Mouse (Mus musculus) spleen, adult 2 months (tissue): Measurements from ENCODE around the gene Slain2.

Source experiments
- CTCF ChIP-seq: fragments of 200-500 bp; IDR thresholded peaks from 2 replicates; pipeline ENCODE4 v1.5.1; 2011; ENCODE audit warnings: mild to moderate bottlenecking, inconsistent platforms; ENCODE audit not compliant: insufficient read depth, insufficient read length, insufficient replicate concordance; ENCODE audit errors: extremely low read depth
- POLR2A ChIP-seq: fragments of 200-500 bp; IDR thresholded peaks from 2 replicates; pipeline ENCODE4 v1.6.1; 2011; ENCODE audit warnings: low read depth, low read length, inconsistent platforms

DNA sequence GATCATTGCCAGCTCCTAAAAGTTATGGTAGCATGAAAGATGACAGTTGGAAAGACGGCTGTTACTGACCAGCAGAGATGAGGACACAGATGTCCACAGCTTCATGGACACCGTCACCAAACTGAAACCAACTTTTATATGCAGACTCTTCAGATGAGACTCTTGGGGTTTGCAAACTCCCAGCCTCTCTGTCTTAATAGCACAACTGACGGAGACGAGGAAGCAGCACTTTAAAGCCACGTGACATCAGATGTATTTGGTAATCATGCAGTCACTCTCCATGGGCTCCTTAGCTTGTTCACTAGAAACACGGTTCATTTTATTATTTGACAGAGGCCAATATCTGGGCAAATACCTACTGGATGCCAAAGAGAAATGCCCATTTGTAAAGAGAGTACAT is 61.9 kb downstream of the Slain2 start:
- TF ChIP-seq POLR2A (no peak), CTCF (no peak)
